Mouse (Mus musculus): ENCODE data around the gene Cpox. TPM values are rescaled to one million over a fixed set of nuclear protein-coding genes. Genes with fewer than 3 reads are reported as not detected.
"Not testable (repeated sequence)": the region's sequence is repeated elsewhere in the genome, so short reads cannot be mapped to it uniquely, and the experiment has no call there.

Cpox gene
- total and polyA plus RNA-seq, 3 experiments = 266 to 1,587 (median 297) TPM

DNA sequence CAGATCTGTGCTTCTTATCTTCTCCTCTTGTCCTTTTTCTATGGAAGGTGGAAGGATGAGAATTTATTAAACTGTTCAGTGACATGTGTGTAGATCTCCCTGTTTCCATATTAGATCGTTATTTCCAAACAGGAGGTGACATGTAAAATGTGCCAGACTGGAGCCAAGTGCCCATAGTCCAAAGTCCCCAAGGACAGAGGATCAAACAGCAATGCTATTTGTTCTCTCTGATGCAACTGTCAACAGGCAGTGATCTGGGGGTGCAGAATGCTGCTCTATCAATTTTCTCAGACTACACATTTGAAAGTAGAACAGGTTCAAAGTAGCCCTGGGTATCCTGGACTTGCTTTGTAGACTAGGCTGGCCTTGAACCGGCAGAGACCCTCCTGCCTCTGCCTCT is 6.3 kb upstream of the Cpox start:
- DNase-seq (ENCODE audit: low spot score) (no peak), ATAC-seq (ENCODE audit: extremely low read depth, insufficient number of reproducible peaks, low FRiP score, poor library complexity, severe bottlenecking) (no peak)
- no peaks in the 10 kb centered on the region for H3K9me3 ChIP-seq (replicated peaks)
- no peaks in the 10 kb centered on the region for H3K36me3 ChIP-seq (replicated peaks)
- TF ChIP-seq TAL1 (conservative IDR thresholded peaks at IDR 0.05; ENCODE audit: low read depth, low read length) (no peak), POLR2AphosphoS5 (IDR thresholded peaks at IDR 0.05; ENCODE audit: insufficient replicate concordance, low read depth, low read length) (no peak), GATA1 (IDR thresholded peaks at IDR 0.05; ENCODE audit: borderline replicate concordance, low read length) (no peak), CTCF (IDR thresholded peaks at IDR 0.05; ENCODE audit: low read depth, low read length) (no peak), GATA2 (IDR thresholded peaks at IDR 0.05; ENCODE audit: borderline replicate concordance, low read depth, low read length) (no peak)
- H3K4me1 ChIP-seq (ENCODE audit: insufficient read depth, low read depth, low read length) = peaks cover 80% of the 10 kb centered on the region
- H3K4me3 ChIP-seq (ENCODE audit: low read depth, low read length) = no peak overlapping the region
- no peaks in the 10 kb centered on the region for H3K27me3 ChIP-seq (ENCODE audit: insufficient read depth, low read length)

DNA sequence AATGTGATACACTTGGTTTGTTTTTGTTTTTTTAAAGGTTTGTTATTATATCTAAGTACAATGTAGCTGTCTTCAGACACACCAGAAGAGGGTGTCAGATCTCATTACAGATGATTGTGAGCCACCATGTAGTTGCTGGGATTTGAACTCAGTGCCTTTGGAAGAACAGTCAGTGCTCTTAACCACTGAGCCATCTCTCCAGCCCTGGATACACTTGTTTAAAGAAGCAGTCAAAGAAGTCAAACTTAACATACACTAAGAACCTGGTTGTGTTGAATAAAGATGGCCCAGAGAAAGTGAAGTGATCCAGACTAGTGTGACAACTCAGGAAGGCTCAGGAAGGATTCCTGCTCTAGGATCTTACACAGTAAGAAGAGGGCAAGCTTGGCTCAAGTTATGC is 5.0 kb upstream of the Cpox start:
- not testable (repeated sequence) for H3K27me3 ChIP-seq (ENCODE audit: insufficient read depth, low read length); DNase-seq (ENCODE audit: low spot score); H3K36me3 ChIP-seq (replicated peaks); H3K9me3 ChIP-seq (replicated peaks); H3K4me3 ChIP-seq (ENCODE audit: low read depth, low read length); ATAC-seq (ENCODE audit: extremely low read depth, insufficient number of reproducible peaks, low FRiP score, poor library complexity, severe bottlenecking)
- peaks cover 88% of the 10 kb centered on the region for H3K4me1 ChIP-seq (ENCODE audit: insufficient read depth, low read depth, low read length)

DNA sequence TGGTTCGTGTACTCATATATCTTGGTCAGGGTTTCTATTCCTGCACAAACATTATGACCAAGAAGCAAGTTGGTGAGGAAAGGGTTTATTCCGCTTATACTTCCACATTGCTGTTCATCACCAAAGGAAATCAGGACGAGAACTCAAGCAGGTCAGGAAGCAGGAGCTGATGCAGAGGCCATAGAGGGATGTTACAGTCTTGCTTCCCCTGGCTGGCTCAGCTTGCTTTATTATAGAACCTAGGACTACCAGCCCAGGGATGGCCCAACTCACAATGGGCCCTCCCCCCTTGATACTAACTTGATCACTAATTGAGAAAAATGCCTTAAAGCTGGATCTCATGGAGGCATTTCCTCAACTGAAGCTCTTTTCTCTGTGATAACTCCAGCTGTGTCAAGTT is 3.4 kb upstream of the Cpox start:
- H3K9me3 ChIP-seq (replicated peaks); H3K4me3 ChIP-seq (ENCODE audit: low read depth, low read length); H3K36me3 ChIP-seq (replicated peaks); H3K27me3 ChIP-seq (ENCODE audit: insufficient read depth, low read length); DNase-seq (ENCODE audit: low spot score); ATAC-seq (ENCODE audit: extremely low read depth, insufficient number of reproducible peaks, low FRiP score, poor library complexity, severe bottlenecking): not testable (repeated sequence)
- H3K4me1 ChIP-seq (ENCODE audit: insufficient read depth, low read depth, low read length) = peaks cover 73% of the 10 kb centered on the region

DNA sequence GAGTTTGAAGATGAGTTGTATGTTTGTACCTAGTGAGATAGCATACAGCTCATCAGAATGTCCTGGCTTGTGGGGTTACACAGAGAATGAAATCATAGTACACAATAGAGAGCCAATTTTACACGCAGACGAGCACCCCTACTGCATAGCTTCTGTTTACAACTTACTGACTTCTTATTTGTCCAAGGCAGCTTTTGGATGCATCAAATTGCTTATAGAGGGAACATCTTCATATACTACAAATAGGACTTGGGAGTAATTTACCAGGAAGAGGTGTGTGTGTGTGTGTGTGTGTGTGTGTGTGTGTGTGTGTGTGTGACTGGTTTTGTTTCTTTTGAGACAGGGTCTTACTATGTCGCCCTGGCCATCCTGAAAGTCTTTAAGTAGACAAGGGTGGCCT is 1.5 kb upstream of the Cpox start:
- TF ChIP-seq CTCF (IDR thresholded peaks at IDR 0.05; ENCODE audit: low read depth, low read length) = no peak
- no peak for TF ChIP-seq POLR2AphosphoS5 (IDR thresholded peaks at IDR 0.05; ENCODE audit: insufficient replicate concordance, low read depth, low read length)
- TF ChIP-seq GATA1 (IDR thresholded peaks at IDR 0.05; ENCODE audit: borderline replicate concordance, low read length) = no peak
- no peak for TF ChIP-seq TAL1 (conservative IDR thresholded peaks at IDR 0.05; ENCODE audit: low read depth, low read length)
- TF ChIP-seq GATA2 (IDR thresholded peaks at IDR 0.05; ENCODE audit: borderline replicate concordance, low read depth, low read length) = no peak
- DNase-seq (ENCODE audit: low spot score) (no peak), ATAC-seq (ENCODE audit: extremely low read depth, insufficient number of reproducible peaks, low FRiP score, poor library complexity, severe bottlenecking) (no peak)
- H3K4me1 ChIP-seq (ENCODE audit: insufficient read depth, low read depth, low read length) = peaks cover 60% of the 10 kb centered on the region
- H3K9me3 ChIP-seq (replicated peaks) = no peaks in the 10 kb centered on the region
- no peaks in the 10 kb centered on the region for H3K27me3 ChIP-seq (ENCODE audit: insufficient read depth, low read length)
- H3K4me3 ChIP-seq (ENCODE audit: low read depth, low read length) = no peak overlapping the region; the same call in 1 of the 2 replicates
- peaks cover 21% of the 10 kb centered on the region for H3K36me3 ChIP-seq (replicated peaks)

DNA sequence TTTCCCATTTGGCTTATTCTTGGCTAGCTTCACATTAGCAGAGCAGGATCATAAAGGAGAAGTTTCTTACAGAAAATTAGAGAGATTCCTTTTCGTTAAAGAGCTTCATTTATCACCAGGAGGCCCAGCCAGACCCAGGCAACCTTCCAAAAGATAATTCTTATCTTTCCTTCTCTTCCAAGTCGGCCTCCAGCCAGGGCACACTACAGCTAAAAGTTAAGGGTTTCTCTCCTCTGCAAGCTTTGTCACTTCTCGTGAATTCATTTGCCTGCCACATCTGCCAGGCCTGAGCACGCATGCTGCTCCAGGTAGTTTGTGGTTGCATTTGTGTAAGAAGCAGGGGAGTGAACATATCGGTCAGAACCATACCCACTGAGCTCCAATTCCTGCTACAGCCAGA is 828 bp upstream of the Cpox start:
- peaks cover 62% of the 10 kb centered on the region for H3K4me1 ChIP-seq (ENCODE audit: insufficient read depth, low read depth, low read length)
- peak overlapping the region; percentile 17; the same call in 1 of the 2 replicates for H3K4me3 ChIP-seq (ENCODE audit: low read depth, low read length)
- TF ChIP-seq GATA2 (IDR thresholded peaks at IDR 0.05; ENCODE audit: borderline replicate concordance, low read depth, low read length) (no peak), TAL1 (conservative IDR thresholded peaks at IDR 0.05; ENCODE audit: low read depth, low read length) (peak; percentile 49; the same call in 1 of the 2 replicates), GATA1 (IDR thresholded peaks at IDR 0.05; ENCODE audit: borderline replicate concordance, low read length) (no peak), POLR2AphosphoS5 (IDR thresholded peaks at IDR 0.05; ENCODE audit: insufficient replicate concordance, low read depth, low read length) (no peak)
- no peaks in the 10 kb centered on the region for H3K27me3 ChIP-seq (ENCODE audit: insufficient read depth, low read length)
- peak; percentile 18 for ATAC-seq (ENCODE audit: extremely low read depth, insufficient number of reproducible peaks, low FRiP score, poor library complexity, severe bottlenecking)
- DNase-seq (ENCODE audit: low spot score) = no peak
- H3K9me3 ChIP-seq (replicated peaks) = no peaks in the 10 kb centered on the region
- H3K36me3 ChIP-seq (replicated peaks) = peaks cover 28% of the 10 kb centered on the region

DNA sequence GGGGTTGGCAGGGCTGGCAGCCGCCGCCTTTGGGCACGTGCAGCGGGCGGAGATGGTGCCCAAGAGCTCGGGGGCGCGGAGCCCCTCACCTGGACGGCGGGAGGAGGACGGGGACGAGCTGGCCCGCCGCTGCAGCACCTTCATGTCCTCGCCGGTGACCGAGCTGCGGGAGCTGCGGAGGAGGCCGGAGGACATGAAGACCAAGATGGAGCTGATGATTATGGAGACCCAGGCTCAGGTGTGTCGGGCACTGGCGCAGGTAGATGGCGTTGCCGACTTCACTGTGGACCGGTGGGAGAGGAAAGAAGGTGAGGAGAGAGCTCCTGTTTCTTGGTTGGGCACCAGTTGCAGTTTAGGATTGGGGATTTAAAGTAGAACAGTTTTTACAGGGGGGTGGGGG is 551 bp downstream of the Cpox start:
- Histone ChIP-seq H3K9me3 (replicated peaks) (no peaks in the 10 kb centered on the region), H3K27me3 (ENCODE audit: insufficient read depth, low read length) (no peaks in the 10 kb centered on the region), H3K4me1 (ENCODE audit: insufficient read depth, low read depth, low read length) (peaks cover 61% of the 10 kb centered on the region), H3K36me3 (replicated peaks) (peaks cover 40% of the 10 kb centered on the region), H3K4me3 (ENCODE audit: low read depth, low read length) (peak overlapping the region; percentile 100)
- no peak for ATAC-seq (ENCODE audit: extremely low read depth, insufficient number of reproducible peaks, low FRiP score, poor library complexity, severe bottlenecking)
- no peak for DNase-seq (ENCODE audit: low spot score)
- TF ChIP-seq TAL1 (conservative IDR thresholded peaks at IDR 0.05; ENCODE audit: low read depth, low read length) (no peak), GATA2 (IDR thresholded peaks at IDR 0.05; ENCODE audit: borderline replicate concordance, low read depth, low read length) (no peak), CTCF (IDR thresholded peaks at IDR 0.05; ENCODE audit: low read depth, low read length) (no peak), POLR2AphosphoS5 (IDR thresholded peaks at IDR 0.05; ENCODE audit: insufficient replicate concordance, low read depth, low read length) (no peak), GATA1 (IDR thresholded peaks at IDR 0.05; ENCODE audit: borderline replicate concordance, low read length) (no peak)

DNA sequence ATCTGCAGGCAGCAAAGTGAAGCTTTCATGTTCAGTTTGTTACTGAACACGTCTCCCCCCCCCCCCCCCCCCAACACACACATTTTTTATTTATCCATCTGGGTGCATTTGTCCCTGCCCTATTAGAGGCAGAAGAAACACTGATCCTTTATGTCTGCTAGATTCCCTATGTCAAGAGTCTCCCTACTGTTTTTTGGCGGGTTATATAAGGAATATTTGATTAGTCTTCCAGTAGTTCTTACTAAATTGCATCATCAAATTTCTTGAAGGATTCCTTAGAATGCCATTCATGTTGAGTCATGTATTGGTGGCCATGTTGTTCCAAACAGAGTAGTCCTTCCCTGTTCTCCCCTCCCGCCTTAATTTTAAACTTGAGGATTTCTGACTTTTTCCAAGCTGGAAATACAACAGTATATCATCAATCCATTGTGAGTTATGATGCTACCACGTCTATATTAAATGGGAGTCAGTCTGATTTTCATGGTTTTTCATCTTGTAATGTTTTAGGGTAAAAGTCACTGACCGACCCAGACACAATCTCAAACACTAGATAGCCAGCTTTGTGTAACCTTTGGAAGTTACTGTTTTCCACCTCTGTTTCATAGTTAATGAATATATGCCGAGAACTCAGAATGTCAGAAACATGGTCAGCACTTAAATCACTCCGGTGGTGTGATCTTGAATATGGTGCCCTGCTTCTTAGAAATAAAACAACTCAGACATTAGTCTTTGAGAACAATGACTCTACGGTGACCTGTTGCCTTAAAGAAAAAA is 1.3 kb downstream of the Cpox start:
- DNase-seq (ENCODE audit: low spot score) = no peak
- Histone ChIP-seq H3K36me3 (replicated peaks) (peaks cover 45% of the 10 kb centered on the region), H3K4me3 (ENCODE audit: low read depth, low read length) (peak overlapping the region; percentile 100), H3K4me1 (ENCODE audit: insufficient read depth, low read depth, low read length) (peaks cover 59% of the 10 kb centered on the region), H3K9me3 (replicated peaks) (no peaks in the 10 kb centered on the region), H3K27me3 (ENCODE audit: insufficient read depth, low read length) (no peaks in the 10 kb centered on the region)
- ATAC-seq (ENCODE audit: extremely low read depth, insufficient number of reproducible peaks, low FRiP score, poor library complexity, severe bottlenecking) = no peak
- TF ChIP-seq TAL1 (conservative IDR thresholded peaks at IDR 0.05; ENCODE audit: low read depth, low read length) (no peak), GATA2 (IDR thresholded peaks at IDR 0.05; ENCODE audit: borderline replicate concordance, low read depth, low read length) (no peak), POLR2AphosphoS5 (IDR thresholded peaks at IDR 0.05; ENCODE audit: insufficient replicate concordance, low read depth, low read length) (no peak), GATA1 (IDR thresholded peaks at IDR 0.05; ENCODE audit: borderline replicate concordance, low read length) (no peak), CTCF (IDR thresholded peaks at IDR 0.05; ENCODE audit: low read depth, low read length) (no peak)
